Mouse (Mus musculus) G1E (cell line): ENCODE measurements around the gene Trf.

Experiments
- CTCF ChIP-seq: IDR thresholded peaks from 2 replicates; pipeline ENCODE4 v1.5.1; 2012; ENCODE audit warnings: low read depth, low read length, inconsistent platforms, mixed read lengths
- GATA1 ChIP-seq: IDR thresholded peaks from 2 replicates; pipeline ENCODE4 v1.6.1; 2012; ENCODE audit warnings: borderline replicate concordance, low read length, inconsistent platforms, mixed read lengths
- TAL1 ChIP-seq: conservative IDR thresholded peaks from 2 replicates; pipeline ENCODE4 v1.6.1; 2012; ENCODE audit warnings: low read depth, low read length, inconsistent platforms, mixed read lengths

DNA sequence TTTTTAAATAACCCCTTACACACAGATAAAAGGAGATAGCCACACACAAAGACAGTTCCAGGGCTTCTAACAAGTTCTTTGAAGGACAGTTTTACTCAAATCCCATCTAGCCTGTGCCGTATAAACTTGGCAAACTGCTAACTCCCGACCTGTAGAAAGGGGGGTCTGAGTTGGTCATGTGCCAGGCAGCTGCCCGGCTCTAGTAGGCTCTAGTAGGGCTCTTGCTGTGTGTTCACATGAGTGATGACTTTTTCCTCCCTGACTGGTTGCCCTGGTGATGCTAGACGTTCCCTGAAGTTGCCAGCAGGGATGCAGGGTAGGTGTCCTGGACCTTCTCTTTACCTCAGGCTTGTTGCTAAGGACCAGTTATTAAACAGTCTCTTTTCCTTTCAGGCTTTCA is 40.9 kb upstream of the Trf start:
- TF ChIP-seq CTCF (no peak), GATA1 (no peak), TAL1 (no peak)
